Mouse (Mus musculus) lung, embryonic 16.5 days (tissue): ENCODE measurements at regions not wholly inside any gene's neighbourhood (a gene's known extent, or its start where the extent isn't known, plus 50 kb on each side); places are given as distances from the start of the nearest gene placed in this dataset. TPM values are rescaled to one million over a fixed set of nuclear protein-coding genes. Genes with fewer than 3 reads are reported as not detected.

Experiments
- ATAC-seq: fragments of 200-750 bp; cut with Nextera tagmentation; 2 replicates; pipeline ENCODE4 v1.8.0; 2017; ENCODE audit warnings: low read depth, mild to moderate bottlenecking, moderate library complexity
- H3K27ac ChIP-seq: fragments of 300-500 bp; sonication (generic); 2 replicates; pipeline ENCODE4 v1.5.1; 2014; ENCODE audit warnings: mild to moderate bottlenecking, control low read depth, low read length
- H3K27me3 ChIP-seq: fragments of 300-500 bp; sonication (generic); 2 replicates; pipeline ENCODE4 v1.6.1; 2014; ENCODE audit warnings: low read depth, low read length, mixed read lengths; ENCODE audit not compliant: control insufficient read depth, insufficient read depth
- H3K36me3 ChIP-seq: fragments of 300-500 bp; sonication (generic); 2 replicates; pipeline ENCODE4 v1.6.1; 2014; ENCODE audit warnings: low read length; ENCODE audit not compliant: control insufficient read depth, insufficient read depth
- H3K4me1 ChIP-seq: fragments of 300-500 bp; sonication (generic); replicated peaks from 2 replicates; pipeline ENCODE4 v1.6.1; 2014; ENCODE audit warnings: low read length, mixed read lengths; ENCODE audit not compliant: control insufficient read depth, insufficient read depth
- H3K4me2 ChIP-seq: fragments of 300-500 bp; sonication (generic); 2 replicates; pipeline ENCODE4 v1.6.1; 2014; ENCODE audit warnings: low read depth, low read length, control low read depth
- H3K4me3 ChIP-seq: fragments of 300-500 bp; sonication (generic); 2 replicates; pipeline ENCODE4 v1.5.1; 2014; ENCODE audit warnings: mild to moderate bottlenecking, low read length, control low read depth
- H3K9ac ChIP-seq: fragments of 300-500 bp; sonication (generic); 2 replicates; pipeline ENCODE4 v1.6.1; 2014; ENCODE audit warnings: low read length, control low read depth
- H3K9me3 ChIP-seq: fragments of 300-500 bp; sonication (generic); 2 replicates; pipeline ENCODE4 v1.6.1; 2016; ENCODE audit warnings: low read length; ENCODE audit not compliant: control insufficient read depth
- WGBS: fragments of 180-500 bp; shearing (Covaris S2); extraction: QIAGEN DNeasy Blood & Tissue Kit; methylation state at CpG from one replicate; pipeline ENCODE4 v1.1.7; 2014; 5-methylcytosine and 5-hydroxymethylcytosine counted together
- microRNA-seq: library from miRNA; unstranded; fragments of <30 nt; microRNA quantifications from one replicate; pipeline ENCODE4, GENCODE M21; 2016

GRCm38 (mm10) chr16:3256051-3256450, 334.8 kb upstream of the Olfr161 start:
- Histone ChIP-seq H3K9me3 (peaks cover 21% of the 10 kb centered on the region), H3K4me3 (no peak overlapping the region), H3K36me3 (no peaks in the 10 kb centered on the region), H3K27ac (no peak overlapping the region), H3K4me1 (no peaks in the 10 kb centered on the region), H3K27me3 (no peaks in the 10 kb centered on the region), H3K4me2 (no peak overlapping the region), H3K9ac (no peak overlapping the region)
- ATAC-seq, result no peak

GRCm38 (mm10) chr16:3265351-3265750, 325.5 kb upstream of the Olfr161 start:
- Histone ChIP-seq H3K27ac (no peak overlapping the region), H3K4me1 (no peaks in the 10 kb centered on the region), H3K36me3 (no peaks in the 10 kb centered on the region), H3K9ac (no peak overlapping the region), H3K4me2 (no peak overlapping the region), H3K4me3 (no peak overlapping the region), H3K9me3 (peaks cover 20% of the 10 kb centered on the region), H3K27me3 (no peaks in the 10 kb centered on the region)
- no peak for ATAC-seq
- WGBS, result 86% methylated on average over 1 of the region's 1 CpGs

GRCm38 (mm10) chr16:3271819-3272490, 318.9 kb upstream of the Olfr161 start:
- Histone ChIP-seq H3K27ac (no peak overlapping the region), H3K27me3 (no peaks in the 10 kb centered on the region), H3K9ac (no peak overlapping the region), H3K4me3 (no peak overlapping the region), H3K4me1 (no peaks in the 10 kb centered on the region), H3K4me2 (no peak overlapping the region), H3K36me3 (no peaks in the 10 kb centered on the region), H3K9me3 (peaks cover 22% of the 10 kb centered on the region)
- WGBS, result 55% methylated on average over 2 of the region's 2 CpGs
- no peak for ATAC-seq

- Histone ChIP-seq H3K4me3 (no peak overlapping the region), H3K27ac (no peak overlapping the region), H3K36me3 (no peaks in the 10 kb centered on the region), H3K9ac (no peak overlapping the region), H3K27me3 (no peaks in the 10 kb centered on the region), H3K9me3 (peaks cover 17% of the 10 kb centered on the region), H3K4me1 (no peaks in the 10 kb centered on the region), H3K4me2 (no peak overlapping the region)
- 68% methylated on average over 2 of the region's 2 CpGs for WGBS
- ATAC-seq, result no peak
These were observed 317.4 kb upstream of the Olfr161 start for GRCm38 (mm10) chr16:3273427-3273826.

Small RNAs in the stretch of these regions (microRNA-seq; reads per million reads assigned to microRNA genes)
- gene Gm23215, result not detected
